Mouse (Mus musculus) heart, postnatal 4 days (tissue): ENCODE measurements around the gene Lrrc39. TPM values are rescaled to one million over a fixed set of nuclear protein-coding genes. Genes with fewer than 3 reads are reported as not detected.
A peak's percentile ranks its signal among the peaks of the same experiment; 100 is the strongest.
"Not testable (repeated sequence)": the region's sequence is repeated elsewhere in the genome, so short reads cannot be mapped to it uniquely, and the experiment has no call there.

Experiments
- DNase-seq: peaks from one replicate; pipeline ENCODE4 v3.0.0; 2021
- total RNA-seq, 2 experiments: library from RNA; stranded (reverse); gene quantifications; 2 replicates each; pipeline ENCODE4 v1.2.3; 2021

The Lrrc39 gene
- total RNA-seq: 10 to 100 TPM; 65.9 to 67.2 TPM

GRCm38 (mm10) chr3:116562408-116563094, at the start of gene Lrrc39:
Gene Lrrc39 (plus strand): TSS chr3:116562973.
- DNase-seq: peak; percentile 44

GRCm38 (mm10) chr3:116520141-116520761, 42.5 kb upstream of the Lrrc39 start:
- DNase-seq: no peak

GRCm38 (mm10) chr3:116529741-116530140, 33.0 kb upstream of the Lrrc39 start:
- no peak for DNase-seq

GRCm38 (mm10) chr3:116530826-116531225, 31.9 kb upstream of the Lrrc39 start:
- peak; percentile 25 for DNase-seq

GRCm38 (mm10) chr3:116536428-116537199, 26.2 kb upstream of the Lrrc39 start:
- DNase-seq: peak; percentile 74

- DNase-seq: no peak
These were observed 25.6 kb upstream of the Lrrc39 start for GRCm38 (mm10) chr3:116537200-116537573.

GRCm38 (mm10) chr3:116542070-116542469, 20.7 kb upstream of the Lrrc39 start:
- DNase-seq: no peak

- DNase-seq: no peak
These were observed 20.2 kb upstream of the Lrrc39 start for GRCm38 (mm10) chr3:116542532-116542931.

GRCm38 (mm10) chr3:116547430-116547829, 15.3 kb upstream of the Lrrc39 start:
- no peak for DNase-seq

GRCm38 (mm10) chr3:116551362-116551761, 11.4 kb upstream of the Lrrc39 start:
- no peak for DNase-seq

- not testable (repeated sequence) for DNase-seq
These were observed 1.5 kb upstream of the Lrrc39 start for GRCm38 (mm10) chr3:116561315-116561714.

- DNase-seq: no peak
These were observed 321 bp downstream of the Lrrc39 start for GRCm38 (mm10) chr3:116563095-116563492.

GRCm38 (mm10) chr3:116570628-116571027, 7.9 kb downstream of the Lrrc39 start:
- DNase-seq: no peak

- DNase-seq: no peak
These were observed 14.5 kb downstream of the Lrrc39 start for GRCm38 (mm10) chr3:116577286-116577685.

GRCm38 (mm10) chr3:116582201-116582600, 19.4 kb downstream of the Lrrc39 start:
- DNase-seq: no peak

- no peak for DNase-seq
These were observed 31.4 kb downstream of the Lrrc39 start for GRCm38 (mm10) chr3:116594076-116594727.

GRCm38 (mm10) chr3:116594728-116595602, 32.2 kb downstream of the Lrrc39 start, which contains the start of gene Sass6:
Gene Sass6 (plus strand): TSS chr3:116594982.
- DNase-seq: peak; percentile 99

GRCm38 (mm10) chr3:116595603-116595991, 32.8 kb downstream of the Lrrc39 start:
- DNase-seq: no peak

- no peak for DNase-seq
These were observed 36.9 kb downstream of the Lrrc39 start for GRCm38 (mm10) chr3:116599705-116600104.

GRCm38 (mm10) chr3:116601005-116601404, 38.2 kb downstream of the Lrrc39 start:
- DNase-seq: no peak

- no peak for DNase-seq
These were observed 39.0 kb downstream of the Lrrc39 start for GRCm38 (mm10) chr3:116601781-116602180.

GRCm38 (mm10) chr3:116604570-116604969, 41.8 kb downstream of the Lrrc39 start:
- no peak for DNase-seq
